Mouse (Mus musculus): ENCODE measurements around the gene Sele. TPM values are rescaled to one million over a fixed set of nuclear protein-coding genes. Genes with fewer than 3 reads are reported as not detected.
"Not testable (repeated sequence)": the region's sequence is repeated elsewhere in the genome, so short reads cannot be mapped to it uniquely, and the experiment has no call there.

Gene Sele
- polyA plus RNA-seq (2012): not detected in 2 replicates

- no peak within 1 kb of the TSS for H3K4me3 ChIP-seq (replicated peaks)
- no peaks in the 10 kb centered on the region for H3K27me3 ChIP-seq (ENCODE audit: control insufficient read depth)
- H3K9me3 ChIP-seq (ENCODE audit: control insufficient read depth, low read length): no peaks in the 10 kb centered on the region
- no peaks in the 10 kb centered on the region for H3K36me3 ChIP-seq (ENCODE audit: control insufficient read depth)
- H3K4me1 ChIP-seq (ENCODE audit: control insufficient read depth): no peaks in the 10 kb centered on the region
- no peak for TF ChIP-seq TAL1 (IDR thresholded peaks at IDR 0.05; ENCODE audit: low read length)
- no peak for TF ChIP-seq GATA1 (IDR thresholded peaks at IDR 0.05; ENCODE audit: low read length)
Observed at GRCm38 (mm10) chr1:164047934-164048333, at the start of gene Sele. Gene Sele, plus strand, starts transcription at chr1:164048234.

GRCm38 (mm10) chr1:164001831-164002452 lies 46.1 kb upstream of the Sele start:
- H3K4me1 ChIP-seq (ENCODE audit: control insufficient read depth): no peaks in the 10 kb centered on the region

GRCm38 (mm10) chr1:164004311-164004710 lies 43.7 kb upstream of the Sele start:
- TF ChIP-seq GATA1 (IDR thresholded peaks at IDR 0.05; ENCODE audit: low read length) (no peak), TAL1 (IDR thresholded peaks at IDR 0.05; ENCODE audit: low read length) (no peak)
- Histone ChIP-seq H3K4me1 (ENCODE audit: control insufficient read depth) (no peaks in the 10 kb centered on the region), H3K9me3 (ENCODE audit: control insufficient read depth, low read length) (no peaks in the 10 kb centered on the region), H3K36me3 (ENCODE audit: control insufficient read depth) (no peaks in the 10 kb centered on the region), H3K4me3 (replicated peaks) (no peak overlapping the region), H3K27me3 (ENCODE audit: control insufficient read depth) (no peaks in the 10 kb centered on the region)

More at GRCm38 (mm10) chr1:164001831-164002452, 46.1 kb upstream of the Sele start:
- TF ChIP-seq GATA1 (IDR thresholded peaks at IDR 0.05; ENCODE audit: low read length) (no peak), TAL1 (IDR thresholded peaks at IDR 0.05; ENCODE audit: low read length) (no peak)
- no peaks in the 10 kb centered on the region for H3K9me3 ChIP-seq (ENCODE audit: control insufficient read depth, low read length)
- H3K36me3 ChIP-seq (ENCODE audit: control insufficient read depth): no peaks in the 10 kb centered on the region
- no peak overlapping the region for H3K4me3 ChIP-seq (replicated peaks)
- H3K27me3 ChIP-seq (ENCODE audit: control insufficient read depth): no peaks in the 10 kb centered on the region

GRCm38 (mm10) chr1:164009235-164009634 lies 38.8 kb upstream of the Sele start:
- Histone ChIP-seq H3K4me3 (replicated peaks) (no peak overlapping the region), H3K9me3 (ENCODE audit: control insufficient read depth, low read length) (no peaks in the 10 kb centered on the region), H3K27me3 (ENCODE audit: control insufficient read depth) (no peaks in the 10 kb centered on the region), H3K4me1 (ENCODE audit: control insufficient read depth) (no peaks in the 10 kb centered on the region), H3K36me3 (ENCODE audit: control insufficient read depth) (no peaks in the 10 kb centered on the region)
- no peak for TF ChIP-seq GATA1 (IDR thresholded peaks at IDR 0.05; ENCODE audit: low read length)
- no peak for TF ChIP-seq TAL1 (IDR thresholded peaks at IDR 0.05; ENCODE audit: low read length)

GRCm38 (mm10) chr1:164014616-164015015 lies 33.4 kb upstream of the Sele start:
- no peaks in the 10 kb centered on the region for H3K36me3 ChIP-seq (ENCODE audit: control insufficient read depth)
- no peaks in the 10 kb centered on the region for H3K4me1 ChIP-seq (ENCODE audit: control insufficient read depth)
- no peaks in the 10 kb centered on the region for H3K9me3 ChIP-seq (ENCODE audit: control insufficient read depth, low read length)
- no peak overlapping the region for H3K4me3 ChIP-seq (replicated peaks)
- TF ChIP-seq GATA1 (IDR thresholded peaks at IDR 0.05; ENCODE audit: low read length) (no peak), TAL1 (IDR thresholded peaks at IDR 0.05; ENCODE audit: low read length) (no peak)
- no peaks in the 10 kb centered on the region for H3K27me3 ChIP-seq (ENCODE audit: control insufficient read depth)

GRCm38 (mm10) chr1:164018221-164018896 lies 29.7 kb upstream of the Sele start:
- TF ChIP-seq GATA1 (IDR thresholded peaks at IDR 0.05; ENCODE audit: low read length): no peak
- no peak for TF ChIP-seq TAL1 (IDR thresholded peaks at IDR 0.05; ENCODE audit: low read length)
- no peaks in the 10 kb centered on the region for H3K27me3 ChIP-seq (ENCODE audit: control insufficient read depth)
- H3K9me3 ChIP-seq (ENCODE audit: control insufficient read depth, low read length): no peaks in the 10 kb centered on the region
- no peak overlapping the region for H3K4me3 ChIP-seq (replicated peaks)
- H3K4me1 ChIP-seq (ENCODE audit: control insufficient read depth): no peaks in the 10 kb centered on the region
- H3K36me3 ChIP-seq (ENCODE audit: control insufficient read depth): no peaks in the 10 kb centered on the region

- no peaks in the 10 kb centered on the region for H3K4me1 ChIP-seq (ENCODE audit: control insufficient read depth)
- TF ChIP-seq TAL1 (IDR thresholded peaks at IDR 0.05; ENCODE audit: low read length) (no peak), GATA1 (IDR thresholded peaks at IDR 0.05; ENCODE audit: low read length) (no peak)
- H3K27me3 ChIP-seq (ENCODE audit: control insufficient read depth): no peaks in the 10 kb centered on the region
- no peaks in the 10 kb centered on the region for H3K9me3 ChIP-seq (ENCODE audit: control insufficient read depth, low read length)
- no peaks in the 10 kb centered on the region for H3K36me3 ChIP-seq (ENCODE audit: control insufficient read depth)
- no peak overlapping the region for H3K4me3 ChIP-seq (replicated peaks)
Observed at GRCm38 (mm10) chr1:164019789-164020188, 28.2 kb upstream of the Sele start.

- not testable (repeated sequence) for H3K4me1 ChIP-seq (ENCODE audit: control insufficient read depth); H3K36me3 ChIP-seq (ENCODE audit: control insufficient read depth); H3K27me3 ChIP-seq (ENCODE audit: control insufficient read depth); H3K4me3 ChIP-seq (replicated peaks); H3K9me3 ChIP-seq (ENCODE audit: control insufficient read depth, low read length)
Observed at GRCm38 (mm10) chr1:164020746-164021145, 27.3 kb upstream of the Sele start.

- H3K36me3 ChIP-seq (ENCODE audit: control insufficient read depth); H3K9me3 ChIP-seq (ENCODE audit: control insufficient read depth, low read length); H3K4me1 ChIP-seq (ENCODE audit: control insufficient read depth); H3K4me3 ChIP-seq (replicated peaks); H3K27me3 ChIP-seq (ENCODE audit: control insufficient read depth): not testable (repeated sequence)
Observed at GRCm38 (mm10) chr1:164022106-164022505, 25.9 kb upstream of the Sele start.

- Histone ChIP-seq H3K36me3 (ENCODE audit: control insufficient read depth) (no peaks in the 10 kb centered on the region), H3K4me1 (ENCODE audit: control insufficient read depth) (no peaks in the 10 kb centered on the region), H3K4me3 (replicated peaks) (no peak overlapping the region), H3K27me3 (ENCODE audit: control insufficient read depth) (no peaks in the 10 kb centered on the region), H3K9me3 (ENCODE audit: control insufficient read depth, low read length) (no peaks in the 10 kb centered on the region)
- TF ChIP-seq GATA1 (IDR thresholded peaks at IDR 0.05; ENCODE audit: low read length) (no peak), TAL1 (IDR thresholded peaks at IDR 0.05; ENCODE audit: low read length) (no peak)
Observed at GRCm38 (mm10) chr1:164025685-164026084, 22.3 kb upstream of the Sele start.

All from erythroblast, embryonic 14.5 days (primary cell).